Mouse (Mus musculus): Measurements from ENCODE around the gene Dtx3l. TPM values are rescaled to one million over a fixed set of nuclear protein-coding genes. Genes with fewer than 3 reads are reported as not detected.

The Dtx3l gene
- polyA plus RNA-seq, 1 experiment: 7.1 TPM

- no peak for DNase-seq (ENCODE audit: low read depth)
These were observed 50.0 kb downstream of the Dtx3l start for GRCm38 (mm10) chr16:35888910-35889309.

- no peak for DNase-seq (ENCODE audit: low read depth)
These were observed 50.8 kb downstream of the Dtx3l start for GRCm38 (mm10) chr16:35888174-35888573.

Other genes starting within 250 kb of the Dtx3l start
- 28.3 and 31.0 TPM in 2 replicates for gene Dirc2, start 169.8 kb downstream of the Dtx3l start, polyA plus RNA-seq (2012; rRNA removed)
- 5.1 and 6.4 TPM in 2 replicates for gene Hspbap1, start 168.8 kb downstream of the Dtx3l start, polyA plus RNA-seq (2012; rRNA removed)
- 3.5 and 5.0 TPM in 2 replicates for gene Parp14, start 67.6 kb downstream of the Dtx3l start, polyA plus RNA-seq (2012; rRNA removed)
- 7.3 and 10.4 TPM in 2 replicates for gene Parp9, start 681 bp downstream of the Dtx3l start, polyA plus RNA-seq (2012; rRNA removed)
- gene Kpna1, start 39.6 kb upstream of the Dtx3l start, polyA plus RNA-seq (2012; rRNA removed): 8.9 and 9.4 TPM in 2 replicates
- 2.8 and 2.9 TPM in 2 replicates for gene Wdr5b, start 102.0 kb upstream of the Dtx3l start, polyA plus RNA-seq (2012; rRNA removed)
- 41.6 and 64.5 TPM in 2 replicates for gene Fam162a, start 132.4 kb upstream of the Dtx3l start, polyA plus RNA-seq (2012; rRNA removed)
- 8.0 and 10.9 TPM in 2 replicates for gene Ccdc58, start 132.5 kb upstream of the Dtx3l start, polyA plus RNA-seq (2012; rRNA removed)
- 0.05 TPM in 1 of 2 replicates, not detected in the other for gene Csta1, start 192.1 kb upstream of the Dtx3l start, polyA plus RNA-seq (2012; rRNA removed)
- not detected in 2 replicates for gene Stfa2l1, start 217.7 kb upstream of the Dtx3l start, polyA plus RNA-seq (2012; rRNA removed)
- not detected in 2 replicates for gene Gm5483, start 245.1 kb upstream of the Dtx3l start, polyA plus RNA-seq (2012; rRNA removed)

Data from gonadal fat pad, adult 2 months (tissue).